Mouse (Mus musculus): Measurements from ENCODE around the gene Fcrla. TPM values are rescaled to one million over a fixed set of nuclear protein-coding genes. Genes with fewer than 3 reads are reported as not detected.
"Not testable (repeated sequence)": the region's sequence is repeated elsewhere in the genome, so short reads cannot be mapped to it uniquely, and the experiment has no call there.

Fcrla gene
- polyA plus RNA-seq, 1 experiment from 2014 or later = not detected

DNA sequence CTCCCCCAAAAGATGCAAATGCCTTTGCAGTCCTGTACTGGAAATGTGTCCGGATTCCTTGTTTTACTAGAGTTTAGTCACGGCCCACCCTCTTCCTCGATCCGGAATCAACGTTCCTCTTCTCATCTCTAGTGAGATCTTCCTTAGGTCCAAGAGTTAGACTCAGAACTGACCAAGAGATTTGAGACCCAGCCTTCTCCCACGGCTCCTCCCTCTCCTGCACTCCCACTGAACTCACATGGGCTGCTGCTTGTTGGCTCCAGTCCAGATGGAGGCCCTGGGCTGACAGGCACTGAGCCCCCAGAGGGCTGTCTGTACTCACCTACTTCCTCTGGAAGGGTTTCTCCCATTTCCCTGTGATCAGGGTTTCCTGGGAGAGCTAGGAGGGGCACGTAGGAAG lies 35.7 kb upstream of the Fcrla start:
- no peak overlapping the region for H3K4me3 ChIP-seq (ENCODE audit: low read depth, low read length)
- H3K9me3 ChIP-seq (ENCODE audit: control insufficient read depth, low read length) = no peaks in the 10 kb centered on the region
- H3K4me2 ChIP-seq = no peak overlapping the region
- H3K36me3 ChIP-seq (ENCODE audit: control insufficient read depth, insufficient read depth, low read length) = no peaks in the 10 kb centered on the region
- H3K9ac ChIP-seq (ENCODE audit: low read length) = no peak overlapping the region
- no peaks in the 10 kb centered on the region for H3K4me1 ChIP-seq (ENCODE audit: control insufficient read depth, insufficient read depth, low read length)
- no peak overlapping the region for H3K27ac ChIP-seq (ENCODE audit: low read depth, low read length)
- H3K27me3 ChIP-seq (ENCODE audit: control insufficient read depth, insufficient read depth, low read length) = no peaks in the 10 kb centered on the region
- no peak for ATAC-seq (ENCODE audit: low FRiP score)
- 73% methylated on average over 7 of the region's 7 CpGs for WGBS
- DNase-seq (ENCODE audit: low spot score, missing footprints) = no peak

DNA sequence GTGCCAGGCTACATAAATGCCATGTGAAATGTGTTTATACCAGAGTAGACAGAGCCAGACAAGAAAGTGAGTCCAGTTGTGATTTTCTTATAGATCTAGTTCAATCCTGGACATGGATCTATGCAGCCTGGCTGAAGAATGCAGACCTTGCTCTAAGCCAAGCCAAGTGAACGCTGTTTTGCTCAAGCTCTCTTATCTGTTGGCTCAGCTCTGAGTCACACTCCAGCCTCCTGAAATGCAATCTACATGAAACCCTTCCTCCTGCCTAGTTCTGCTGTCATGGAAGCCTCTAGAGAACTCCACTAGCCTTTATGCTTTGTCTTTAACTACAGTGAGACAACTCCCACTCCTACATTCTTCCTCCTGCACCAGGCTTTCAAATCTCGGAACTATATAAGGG lies 34.9 kb upstream of the Fcrla start:
- Histone ChIP-seq H3K4me3 (ENCODE audit: low read depth, low read length) (no peak overlapping the region), H3K4me2 (no peak overlapping the region), H3K9ac (ENCODE audit: low read length) (no peak overlapping the region), H3K36me3 (ENCODE audit: control insufficient read depth, insufficient read depth, low read length) (no peaks in the 10 kb centered on the region), H3K4me1 (ENCODE audit: control insufficient read depth, insufficient read depth, low read length) (no peaks in the 10 kb centered on the region), H3K27me3 (ENCODE audit: control insufficient read depth, insufficient read depth, low read length) (no peaks in the 10 kb centered on the region), H3K27ac (ENCODE audit: low read depth, low read length) (no peak overlapping the region), H3K9me3 (ENCODE audit: control insufficient read depth, low read length) (no peaks in the 10 kb centered on the region)
- WGBS = 88% methylated on average over 2 of the region's 2 CpGs
- ATAC-seq (ENCODE audit: low FRiP score) (no peak), DNase-seq (ENCODE audit: low spot score, missing footprints) (no peak)

DNA sequence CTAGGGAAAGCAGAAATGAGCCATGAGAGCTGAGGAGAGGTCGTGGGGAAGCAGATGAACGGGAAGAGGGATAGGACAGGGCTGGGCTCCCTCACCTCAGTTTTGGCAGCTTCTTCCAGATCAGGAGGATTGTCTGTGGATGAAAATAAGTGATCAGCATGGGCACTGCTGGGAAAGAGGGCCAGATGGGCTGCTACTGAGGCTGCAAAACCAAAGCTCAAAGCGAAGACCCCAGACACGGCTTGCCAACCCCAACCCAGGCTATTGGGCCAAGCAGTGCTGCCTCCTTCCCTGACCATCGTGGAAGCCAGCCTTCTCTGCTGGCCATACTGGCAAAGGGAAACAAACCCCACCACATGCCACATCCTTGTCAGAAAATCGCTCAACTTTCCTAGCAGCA lies 33.7 kb upstream of the Fcrla start:
- no peaks in the 10 kb centered on the region for H3K9me3 ChIP-seq (ENCODE audit: control insufficient read depth, low read length)
- no peaks in the 10 kb centered on the region for H3K36me3 ChIP-seq (ENCODE audit: control insufficient read depth, insufficient read depth, low read length)
- H3K9ac ChIP-seq (ENCODE audit: low read length) = no peak overlapping the region
- H3K4me1 ChIP-seq (ENCODE audit: control insufficient read depth, insufficient read depth, low read length) = no peaks in the 10 kb centered on the region
- DNase-seq (ENCODE audit: low spot score, missing footprints) (no peak), ATAC-seq (ENCODE audit: low FRiP score) (no peak)
- H3K27me3 ChIP-seq (ENCODE audit: control insufficient read depth, insufficient read depth, low read length) = no peaks in the 10 kb centered on the region
- H3K4me2 ChIP-seq = no peak overlapping the region
- no peak overlapping the region for H3K4me3 ChIP-seq (ENCODE audit: low read depth, low read length)
- WGBS = 77% methylated on average over 6 of the region's 6 CpGs
- H3K27ac ChIP-seq (ENCODE audit: low read depth, low read length) = no peak overlapping the region

DNA sequence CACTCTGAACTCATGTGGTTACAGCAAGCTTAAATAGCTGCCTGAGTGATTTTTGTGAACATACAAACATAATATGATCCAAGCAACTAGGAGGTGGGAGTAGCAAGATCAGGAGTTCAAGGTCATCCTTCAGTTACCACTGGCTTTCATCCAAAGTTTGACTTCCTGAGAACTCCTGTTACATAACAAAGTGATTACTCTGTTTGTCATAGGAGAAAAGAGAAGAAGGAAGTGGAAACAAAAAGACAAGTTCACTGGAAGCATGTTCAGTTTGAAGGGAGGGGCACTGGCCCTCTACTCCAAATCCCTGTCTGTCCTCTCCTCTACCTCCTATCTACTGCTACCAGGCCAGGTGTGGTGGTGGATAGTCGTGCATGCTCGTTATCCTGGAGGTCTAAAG lies 32.4 kb upstream of the Fcrla start:
- 78% methylated on average over 2 of the region's 2 CpGs for WGBS
- no peaks in the 10 kb centered on the region for H3K27me3 ChIP-seq (ENCODE audit: control insufficient read depth, insufficient read depth, low read length)
- DNase-seq (ENCODE audit: low spot score, missing footprints) (no peak), ATAC-seq (ENCODE audit: low FRiP score) (no peak)
- no peak overlapping the region for H3K4me3 ChIP-seq (ENCODE audit: low read depth, low read length)
- no peak overlapping the region for H3K27ac ChIP-seq (ENCODE audit: low read depth, low read length)
- no peak overlapping the region for H3K4me2 ChIP-seq
- no peaks in the 10 kb centered on the region for H3K36me3 ChIP-seq (ENCODE audit: control insufficient read depth, insufficient read depth, low read length)
- H3K9me3 ChIP-seq (ENCODE audit: control insufficient read depth, low read length) = no peaks in the 10 kb centered on the region
- H3K4me1 ChIP-seq (ENCODE audit: control insufficient read depth, insufficient read depth, low read length) = no peaks in the 10 kb centered on the region
- H3K9ac ChIP-seq (ENCODE audit: low read length) = no peak overlapping the region

DNA sequence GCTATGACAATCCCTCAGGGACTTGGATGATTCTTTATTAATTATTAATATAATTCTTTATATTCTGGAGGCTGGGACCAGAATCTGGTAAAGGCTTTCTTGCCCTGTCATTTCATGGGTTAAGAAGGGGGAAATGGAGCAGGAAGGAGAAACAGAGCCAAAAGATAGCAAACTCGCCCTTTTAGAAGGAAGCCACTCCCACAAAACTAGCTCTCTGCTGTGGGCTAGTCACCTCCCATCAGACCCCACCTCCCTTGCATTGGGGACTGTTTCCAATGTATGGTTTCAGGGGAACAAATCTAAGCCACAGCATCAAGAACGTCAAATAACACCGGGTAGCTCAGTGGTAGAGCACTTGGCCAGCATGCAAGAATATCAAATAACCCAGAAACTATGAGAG lies 30.8 kb upstream of the Fcrla start:
- H3K4me2 ChIP-seq = no peak overlapping the region
- no peak for DNase-seq (ENCODE audit: low spot score, missing footprints)
- no peaks in the 10 kb centered on the region for H3K27me3 ChIP-seq (ENCODE audit: control insufficient read depth, insufficient read depth, low read length)
- H3K27ac ChIP-seq (ENCODE audit: low read depth, low read length) = no peak overlapping the region
- ATAC-seq (ENCODE audit: low FRiP score) = no peak
- WGBS = 59% methylated on average over 3 of the region's 3 CpGs
- H3K4me1 ChIP-seq (ENCODE audit: control insufficient read depth, insufficient read depth, low read length) = no peaks in the 10 kb centered on the region
- H3K9me3 ChIP-seq (ENCODE audit: control insufficient read depth, low read length) = no peaks in the 10 kb centered on the region
- H3K4me3 ChIP-seq (ENCODE audit: low read depth, low read length) = no peak overlapping the region
- no peak overlapping the region for H3K9ac ChIP-seq (ENCODE audit: low read length)
- no peaks in the 10 kb centered on the region for H3K36me3 ChIP-seq (ENCODE audit: control insufficient read depth, insufficient read depth, low read length)

DNA sequence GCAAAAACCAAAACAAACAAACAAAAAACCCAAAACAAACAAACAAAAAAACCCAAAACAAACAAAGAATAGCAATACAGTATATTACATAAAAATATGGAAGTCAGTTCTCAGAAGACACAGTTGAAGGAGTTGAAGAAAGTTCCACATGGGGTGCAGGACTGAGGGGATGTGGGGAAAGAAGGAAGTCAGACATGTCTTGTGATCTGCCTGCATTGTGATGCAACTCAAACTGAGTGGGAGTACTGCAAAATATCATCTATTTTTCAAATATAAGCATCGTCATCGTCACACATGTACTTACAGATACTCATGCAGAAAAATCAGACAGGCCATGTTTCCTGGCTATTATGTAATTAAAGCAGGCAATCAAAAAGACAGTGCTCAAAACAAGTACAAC lies 25.8 kb upstream of the Fcrla start:
- no peaks in the 10 kb centered on the region for H3K36me3 ChIP-seq (ENCODE audit: control insufficient read depth, insufficient read depth, low read length)
- H3K9ac ChIP-seq (ENCODE audit: low read length) = no peak overlapping the region
- ATAC-seq (ENCODE audit: low FRiP score) (no peak), DNase-seq (ENCODE audit: low spot score, missing footprints) (no peak)
- no peaks in the 10 kb centered on the region for H3K9me3 ChIP-seq (ENCODE audit: control insufficient read depth, low read length)
- H3K4me1 ChIP-seq (ENCODE audit: control insufficient read depth, insufficient read depth, low read length) = no peaks in the 10 kb centered on the region
- H3K27ac ChIP-seq (ENCODE audit: low read depth, low read length) = no peak overlapping the region
- H3K4me2 ChIP-seq = no peak overlapping the region
- 89% methylated on average over 2 of the region's 2 CpGs for WGBS
- H3K27me3 ChIP-seq (ENCODE audit: control insufficient read depth, insufficient read depth, low read length) = no peaks in the 10 kb centered on the region
- no peak overlapping the region for H3K4me3 ChIP-seq (ENCODE audit: low read depth, low read length)

DNA sequence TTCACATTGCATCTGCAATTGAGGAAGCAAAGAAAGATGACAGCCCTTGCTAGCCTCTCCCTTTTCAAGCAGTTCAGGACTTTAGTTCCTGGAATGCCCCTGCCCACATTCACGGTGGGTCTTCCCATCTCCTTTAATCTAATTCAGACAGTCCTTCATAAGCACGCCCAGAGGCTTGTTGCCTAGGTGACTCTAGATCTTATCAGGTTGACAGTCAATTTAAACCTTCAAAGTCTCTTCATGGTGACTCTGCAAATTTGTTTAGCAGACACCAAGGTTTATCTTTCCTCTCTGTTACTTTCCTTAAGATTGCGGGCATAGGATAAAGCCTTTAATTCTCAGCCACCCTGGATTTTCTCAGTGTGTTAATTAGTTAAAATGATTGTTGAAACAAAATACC lies 23.4 kb upstream of the Fcrla start:
- no peak overlapping the region for H3K4me3 ChIP-seq (ENCODE audit: low read depth, low read length)

DNA sequence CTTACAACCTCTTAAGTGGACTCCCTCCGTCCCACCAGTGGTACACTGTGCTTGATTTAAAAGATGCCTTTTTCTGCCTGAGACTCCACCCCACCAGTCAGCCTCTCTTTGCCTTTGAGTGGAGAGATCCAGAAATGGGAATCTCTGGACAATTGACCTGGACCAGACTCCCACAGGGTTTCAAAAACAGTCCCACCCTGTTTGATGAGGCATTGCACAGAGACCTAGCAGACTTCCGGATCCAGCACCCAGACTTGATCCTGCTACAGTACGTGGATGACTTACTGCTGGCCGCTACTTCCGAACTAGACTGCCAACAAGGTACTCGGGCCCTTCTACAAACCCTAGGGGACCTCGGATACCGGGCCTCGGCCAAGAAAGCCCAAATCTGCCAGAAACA lies 17.5 kb upstream of the Fcrla start:
- not testable (repeated sequence) for H3K27ac ChIP-seq (ENCODE audit: low read depth, low read length); H3K9ac ChIP-seq (ENCODE audit: low read length); ATAC-seq (ENCODE audit: low FRiP score); H3K4me2 ChIP-seq; H3K27me3 ChIP-seq (ENCODE audit: control insufficient read depth, insufficient read depth, low read length); DNase-seq (ENCODE audit: low spot score, missing footprints); H3K4me3 ChIP-seq (ENCODE audit: low read depth, low read length); H3K4me1 ChIP-seq (ENCODE audit: control insufficient read depth, insufficient read depth, low read length); H3K9me3 ChIP-seq (ENCODE audit: control insufficient read depth, low read length); H3K36me3 ChIP-seq (ENCODE audit: control insufficient read depth, insufficient read depth, low read length)
- 92% methylated on average over 2 of the region's 9 CpGs for WGBS

More for the DNA sequence above, 23.4 kb upstream of the Fcrla start:
- H3K9me3 ChIP-seq (ENCODE audit: control insufficient read depth, low read length) = no peaks in the 10 kb centered on the region; the same call in 1 of the 2 replicates
- 65% methylated on average over 3 of the region's 3 CpGs for WGBS
- H3K27me3 ChIP-seq (ENCODE audit: control insufficient read depth, insufficient read depth, low read length) = no peaks in the 10 kb centered on the region
- H3K4me2 ChIP-seq = no peak overlapping the region
- DNase-seq (ENCODE audit: low spot score, missing footprints) = no peak
- no peak overlapping the region for H3K9ac ChIP-seq (ENCODE audit: low read length)
- ATAC-seq (ENCODE audit: low FRiP score) = no peak
- H3K27ac ChIP-seq (ENCODE audit: low read depth, low read length) = no peak overlapping the region
- H3K4me1 ChIP-seq (ENCODE audit: control insufficient read depth, insufficient read depth, low read length) = no peaks in the 10 kb centered on the region
- no peaks in the 10 kb centered on the region for H3K36me3 ChIP-seq (ENCODE audit: control insufficient read depth, insufficient read depth, low read length)

DNA sequence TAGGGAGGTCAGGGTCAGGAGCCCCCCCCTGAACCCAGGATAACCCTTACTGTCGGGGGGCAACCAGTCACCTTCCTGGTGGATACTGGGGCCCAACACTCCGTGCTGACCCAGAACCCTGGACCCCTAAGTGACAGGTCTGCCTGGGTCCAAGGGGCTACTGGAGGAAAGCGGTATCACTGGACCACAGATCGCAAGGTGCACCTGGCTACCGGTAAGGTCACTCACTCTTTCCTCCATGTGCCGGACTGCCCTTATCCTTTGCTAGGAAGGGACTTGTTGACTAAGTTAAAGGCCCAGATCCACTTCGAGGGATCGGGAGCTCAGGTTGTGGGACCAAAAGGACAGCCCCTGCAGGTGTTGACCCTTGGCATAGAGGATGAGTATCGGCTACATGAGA lies 16.8 kb upstream of the Fcrla start:
- H3K36me3 ChIP-seq (ENCODE audit: control insufficient read depth, insufficient read depth, low read length); H3K27ac ChIP-seq (ENCODE audit: low read depth, low read length); H3K27me3 ChIP-seq (ENCODE audit: control insufficient read depth, insufficient read depth, low read length); H3K4me1 ChIP-seq (ENCODE audit: control insufficient read depth, insufficient read depth, low read length); H3K9ac ChIP-seq (ENCODE audit: low read length); H3K4me2 ChIP-seq; H3K9me3 ChIP-seq (ENCODE audit: control insufficient read depth, low read length); H3K4me3 ChIP-seq (ENCODE audit: low read depth, low read length); DNase-seq (ENCODE audit: low spot score, missing footprints); ATAC-seq (ENCODE audit: low FRiP score): not testable (repeated sequence)
- WGBS = 92% methylated on average over 9 of the region's 9 CpGs

DNA sequence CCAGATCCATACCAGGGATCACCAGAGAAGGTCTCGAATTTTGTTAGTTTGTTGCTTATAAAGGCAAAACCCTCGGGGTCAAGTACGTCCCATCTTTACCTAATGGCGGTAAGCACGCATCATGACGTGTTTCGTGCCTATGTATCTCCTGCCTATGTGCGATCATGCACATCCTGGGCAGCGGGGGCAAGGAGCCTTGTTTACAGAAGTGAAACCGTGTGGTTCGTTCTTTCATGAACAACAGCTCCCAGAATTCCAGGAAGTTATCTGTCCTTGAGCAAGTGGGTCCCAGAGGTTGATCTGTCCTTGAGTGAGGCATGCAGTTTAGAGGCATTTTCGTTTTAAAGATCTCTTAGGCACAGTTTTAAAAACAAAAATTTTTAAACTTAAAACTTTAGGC lies 11.9 kb upstream of the Fcrla start:
- Histone ChIP-seq H3K36me3 (ENCODE audit: control insufficient read depth, insufficient read depth, low read length) (no peaks in the 10 kb centered on the region), H3K4me3 (ENCODE audit: low read depth, low read length) (no peak overlapping the region), H3K4me2 (no peak overlapping the region), H3K27ac (ENCODE audit: low read depth, low read length) (no peak overlapping the region), H3K4me1 (ENCODE audit: control insufficient read depth, insufficient read depth, low read length) (no peaks in the 10 kb centered on the region), H3K9me3 (ENCODE audit: control insufficient read depth, low read length) (peaks cover 2% of the 10 kb centered on the region; the same call in 1 of the 2 replicates), H3K27me3 (ENCODE audit: control insufficient read depth, insufficient read depth, low read length) (no peaks in the 10 kb centered on the region), H3K9ac (ENCODE audit: low read length) (no peak overlapping the region)
- no peak for ATAC-seq (ENCODE audit: low FRiP score)
- no peak for DNase-seq (ENCODE audit: low spot score, missing footprints)
- WGBS = 90% methylated on average over 12 of the region's 12 CpGs
